Mouse (Mus musculus) stomach, postnatal 0 days (tissue): ENCODE measurements around the gene Myo3b.

Source experiments
- CTCF ChIP-seq: IDR thresholded peaks from 2 replicates; pipeline ENCODE4 v1.5.1; 2016; ENCODE audit warnings: antibody characterized with exemption, low read depth, mild to moderate bottlenecking, moderate library complexity
- EP300 ChIP-seq: optimal IDR thresholded peaks from 2 replicates; pipeline ENCODE3; 2016; ENCODE audit warnings: antibody characterized with exemption

DNA sequence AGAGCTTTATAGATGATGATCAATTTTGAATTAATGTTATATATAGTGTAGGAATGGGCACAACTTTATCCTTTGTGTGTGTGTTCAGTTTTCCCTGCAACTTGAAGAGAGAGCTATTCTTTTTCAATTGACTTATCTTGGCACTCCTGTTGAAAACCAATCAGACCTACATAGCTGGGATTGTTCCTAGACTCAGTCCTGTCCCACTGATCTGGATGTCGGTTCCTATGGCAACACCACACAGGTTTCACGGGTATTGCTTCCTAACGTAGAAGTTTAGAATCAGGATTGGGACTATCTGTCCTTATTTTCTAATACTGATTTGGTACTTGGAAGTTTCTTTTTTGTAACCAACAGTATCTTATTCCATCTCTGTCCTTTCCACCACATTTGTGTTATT lies 127.3 kb downstream of the Myo3b start:
- TF ChIP-seq CTCF (no peak), EP300 (no peak)
